Mouse (Mus musculus): ENCODE results near the gene Iqgap3. TPM values are rescaled to one million over a fixed set of nuclear protein-coding genes. Genes with fewer than 3 reads are reported as not detected.

Gene Iqgap3
- under 1 TPM; 0.61 to 0.62 TPM for total RNA-seq (2021)
- long read RNA-seq, experiment 1: 0 reads
- long read RNA-seq, experiment 2: 0 reads

- DNase-seq: peak; percentile 85
These were observed at the start of gene Iqgap3 for GRCm38 (mm10) chr3:88081345-88082223. Gene Iqgap3, plus strand, starts transcription at chr3:88081971.

- DNase-seq: no peak
These were observed 48.3 kb upstream of the Iqgap3 start for GRCm38 (mm10) chr3:88033506-88033905.

- DNase-seq: no peak
These were observed 46.0 kb upstream of the Iqgap3 start for GRCm38 (mm10) chr3:88035561-88036293.

- DNase-seq: peak; percentile 75
These were observed 38.9 kb upstream of the Iqgap3 start, which contains the start of gene Gpatch4 for GRCm38 (mm10) chr3:88042661-88043421. Gene Gpatch4, plus strand, starts transcription at chr3:88043108.

- no peak for DNase-seq
These were observed 32.2 kb upstream of the Iqgap3 start for GRCm38 (mm10) chr3:88049532-88049931.

- DNase-seq: no peak
These were observed 24.7 kb upstream of the Iqgap3 start for GRCm38 (mm10) chr3:88057030-88057429.

GRCm38 (mm10) chr3:88057902-88058696 lies 23.7 kb upstream of the Iqgap3 start, which contains the start of gene Naxe:
Gene Naxe, minus strand, starts transcription at chr3:88058495.
- peak; percentile 82 for DNase-seq

- no peak for DNase-seq
These were observed 13.4 kb upstream of the Iqgap3 start for GRCm38 (mm10) chr3:88068386-88068785.

GRCm38 (mm10) chr3:88071783-88072182 lies 10.0 kb upstream of the Iqgap3 start:
- DNase-seq: peak; percentile 69

GRCm38 (mm10) chr3:88073631-88074030 lies 8.1 kb upstream of the Iqgap3 start:
- no peak for DNase-seq

- DNase-seq: no peak
These were observed 7.4 kb upstream of the Iqgap3 start for GRCm38 (mm10) chr3:88074351-88074750.

- no peak for DNase-seq
These were observed 7.0 kb upstream of the Iqgap3 start for GRCm38 (mm10) chr3:88074766-88075165.

GRCm38 (mm10) chr3:88077441-88077840 lies 4.3 kb upstream of the Iqgap3 start:
- no peak for DNase-seq

GRCm38 (mm10) chr3:88078204-88078603 lies 3.6 kb upstream of the Iqgap3 start, which contains the start of gene Ttc24:
Gene Ttc24, minus strand, starts transcription at chr3:88078304.
- no peak for DNase-seq

- no peak for DNase-seq
These were observed 450 bp downstream of the Iqgap3 start for GRCm38 (mm10) chr3:88082224-88082618.

GRCm38 (mm10) chr3:88082663-88083062 lies 892 bp downstream of the Iqgap3 start:
- DNase-seq: no peak

- DNase-seq: no peak
These were observed 2.2 kb downstream of the Iqgap3 start for GRCm38 (mm10) chr3:88084001-88084400.

- DNase-seq: no peak
These were observed 3.7 kb downstream of the Iqgap3 start for GRCm38 (mm10) chr3:88085459-88085858.

GRCm38 (mm10) chr3:88087688-88088087 lies 5.9 kb downstream of the Iqgap3 start:
- DNase-seq: no peak

GRCm38 (mm10) chr3:88090106-88090505 lies 8.3 kb downstream of the Iqgap3 start:
- DNase-seq: no peak

GRCm38 (mm10) chr3:88090616-88091015 lies 8.8 kb downstream of the Iqgap3 start:
- DNase-seq: no peak
